Mouse (Mus musculus): ENCODE measurements around the gene Desi2.

GRCm38 (mm10) chr1:178217157-178217556 is 29.9 kb downstream of the Desi2 start:
- TF ChIP-seq CTCF (conservative IDR thresholded peaks at IDR 0.05; ENCODE audit: low read length) (no peak), POU5F1 (IDR thresholded peaks at IDR 0.05; ENCODE audit: borderline replicate concordance, low read length) (no peak), NANOG (IDR thresholded peaks at IDR 0.05; ENCODE audit: borderline replicate concordance, low read length) (no peak)

All from E14TG2a.4 (cell line).